Mouse (Mus musculus): ENCODE data around the gene Epb41l4b. TPM values are rescaled to one million over a fixed set of nuclear protein-coding genes. Genes with fewer than 3 reads are reported as not detected.

The Epb41l4b gene
- polyA plus RNA-seq, 1 experiment from 2014 or later, result 7.5 TPM

DNA sequence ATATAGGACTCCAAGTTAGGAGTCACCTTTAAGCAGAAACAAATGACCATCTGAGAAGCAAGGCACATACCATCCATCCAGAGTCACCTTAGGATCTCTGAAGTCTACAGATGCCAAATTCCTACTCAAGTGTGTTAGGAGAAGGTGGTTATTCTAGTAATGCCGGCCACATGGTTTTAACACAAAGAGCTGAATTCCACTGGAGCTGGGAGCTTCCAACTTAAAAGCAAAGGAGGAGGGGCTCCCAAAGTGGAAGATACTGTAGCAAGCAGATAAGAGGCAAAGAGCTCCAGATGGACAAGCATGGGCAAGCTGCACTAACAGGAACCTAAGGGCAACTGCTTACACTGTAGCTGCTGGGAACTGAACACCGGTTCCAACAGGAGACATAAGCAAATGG is 76.3 kb downstream of the Epb41l4b start:
- WGBS, result 69% methylated on average over 2 of the region's 2 CpGs

DNA sequence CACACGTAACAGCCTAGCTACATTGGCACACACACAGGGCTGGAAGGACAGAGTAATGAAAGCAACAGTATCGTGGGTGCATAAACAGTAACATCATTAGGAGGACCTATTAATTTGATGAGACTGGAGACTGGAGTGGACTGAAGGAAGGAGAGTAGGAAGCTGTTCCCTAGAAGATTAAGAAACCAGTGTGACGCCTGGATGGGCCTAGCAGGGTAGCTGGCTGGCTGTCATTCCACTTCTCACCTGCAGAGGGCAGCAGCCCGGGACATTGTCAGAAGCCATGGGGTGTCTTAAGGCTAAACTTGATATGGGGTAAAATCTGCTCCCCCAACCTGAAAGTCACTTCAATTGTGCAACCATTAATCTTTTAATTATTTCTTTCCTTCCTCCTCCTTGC is 78.0 kb downstream of the Epb41l4b start:
- Histone ChIP-seq H3K27me3 (ENCODE audit: control insufficient read depth, insufficient read depth, low read length) (no peaks in the 10 kb centered on the region), H3K4me3 (replicated peaks; ENCODE audit: low read length) (no peak overlapping the region), H3K9me3 (replicated peaks; ENCODE audit: control insufficient read depth, low read length) (no peaks in the 10 kb centered on the region), H3K36me3 (ENCODE audit: control insufficient read depth, insufficient read depth, low read length) (no peaks in the 10 kb centered on the region), H3K4me2 (ENCODE audit: low read depth, low read length) (no peak overlapping the region), H3K9ac (ENCODE audit: low read length) (no peak overlapping the region), H3K27ac (ENCODE audit: low read length) (no peak overlapping the region), H3K4me1 (ENCODE audit: control insufficient read depth, insufficient read depth, low read length) (peaks cover 4% of the 10 kb centered on the region; the same call in 1 of the 2 replicates)
- peak; percentile 61; the same call in 1 of the 2 replicates for ATAC-seq (ENCODE audit: insufficient read depth, low FRiP score)
- WGBS, result 37% methylated on average over 4 of the region's 4 CpGs

More for the DNA sequence above, 76.3 kb downstream of the Epb41l4b start:
- Histone ChIP-seq H3K4me1 (ENCODE audit: control insufficient read depth, insufficient read depth, low read length) (peaks cover 4% of the 10 kb centered on the region; the same call in 1 of the 2 replicates), H3K36me3 (ENCODE audit: control insufficient read depth, insufficient read depth, low read length) (no peaks in the 10 kb centered on the region), H3K27me3 (ENCODE audit: control insufficient read depth, insufficient read depth, low read length) (no peaks in the 10 kb centered on the region), H3K9ac (ENCODE audit: low read length) (no peak overlapping the region), H3K4me2 (ENCODE audit: low read depth, low read length) (no peak overlapping the region), H3K27ac (ENCODE audit: low read length) (no peak overlapping the region), H3K4me3 (replicated peaks; ENCODE audit: low read length) (no peak overlapping the region), H3K9me3 (replicated peaks; ENCODE audit: control insufficient read depth, low read length) (no peaks in the 10 kb centered on the region)
- ATAC-seq (ENCODE audit: insufficient read depth, low FRiP score), result no peak

DNA sequence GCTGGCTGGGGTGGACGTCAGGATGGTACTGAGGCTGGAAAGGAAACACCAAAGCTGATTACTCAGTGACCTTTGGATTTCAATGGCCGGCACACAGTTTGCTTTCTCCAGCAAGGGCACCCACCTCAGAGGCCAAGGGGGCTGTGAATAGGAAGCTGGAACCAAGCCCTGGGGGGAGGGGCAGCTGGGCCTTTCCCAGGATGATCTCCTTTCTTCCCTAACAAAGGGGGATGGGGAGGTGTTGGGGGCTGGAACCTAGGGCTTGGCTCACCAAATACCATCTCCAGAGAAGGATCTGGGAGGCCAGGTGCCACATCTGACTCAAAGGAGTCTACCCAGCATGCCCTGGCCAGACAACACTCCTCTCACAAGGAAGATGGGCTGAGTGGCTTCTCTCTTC is 78.4 kb downstream of the Epb41l4b start:
- Histone ChIP-seq H3K4me3 (replicated peaks; ENCODE audit: low read length) (no peak overlapping the region), H3K27ac (ENCODE audit: low read length) (no peak overlapping the region), H3K9ac (ENCODE audit: low read length) (no peak overlapping the region), H3K36me3 (ENCODE audit: control insufficient read depth, insufficient read depth, low read length) (no peaks in the 10 kb centered on the region), H3K27me3 (ENCODE audit: control insufficient read depth, insufficient read depth, low read length) (no peaks in the 10 kb centered on the region), H3K9me3 (replicated peaks; ENCODE audit: control insufficient read depth, low read length) (no peaks in the 10 kb centered on the region), H3K4me1 (ENCODE audit: control insufficient read depth, insufficient read depth, low read length) (peaks cover 4% of the 10 kb centered on the region; the same call in 1 of the 2 replicates), H3K4me2 (ENCODE audit: low read depth, low read length) (no peak overlapping the region)
- 19% methylated on average over 2 of the region's 2 CpGs for WGBS
- no peak for ATAC-seq (ENCODE audit: insufficient read depth, low FRiP score)

DNA sequence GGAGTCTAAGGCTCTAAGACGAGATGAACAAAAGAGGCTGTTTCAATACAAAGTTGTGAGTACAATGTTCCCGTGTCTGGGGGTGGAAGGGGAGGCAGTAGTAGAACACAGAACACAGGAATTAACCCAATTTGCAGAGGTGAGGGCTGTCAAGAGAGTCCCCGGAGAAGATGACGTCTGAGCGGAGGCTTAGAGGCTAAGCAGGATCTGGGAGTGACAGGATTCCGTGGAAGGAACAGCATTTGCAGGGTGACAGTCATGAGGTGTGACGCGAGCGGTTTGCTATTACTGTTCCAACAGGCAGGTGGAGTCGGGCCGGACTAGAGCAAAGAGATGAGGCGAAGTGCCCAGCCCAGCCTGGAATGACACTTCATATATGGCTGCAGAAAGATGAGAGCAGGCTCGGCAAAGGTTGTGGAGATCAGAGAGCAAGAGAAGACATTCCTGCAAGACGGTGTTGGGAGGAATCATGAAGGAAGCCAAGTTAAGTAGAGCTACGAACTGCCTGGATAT is 82.9 kb downstream of the Epb41l4b start:
- no peak overlapping the region for H3K4me3 ChIP-seq (replicated peaks; ENCODE audit: low read length)
- WGBS, result 80% methylated on average over 15 of the region's 15 CpGs
- no peaks in the 10 kb centered on the region for H3K36me3 ChIP-seq (ENCODE audit: control insufficient read depth, insufficient read depth, low read length)
- H3K4me2 ChIP-seq (ENCODE audit: low read depth, low read length), result no peak overlapping the region
- H3K27me3 ChIP-seq (ENCODE audit: control insufficient read depth, insufficient read depth, low read length), result no peaks in the 10 kb centered on the region
- peaks cover 4% of the 10 kb centered on the region; the same call in 1 of the 2 replicates for H3K4me1 ChIP-seq (ENCODE audit: control insufficient read depth, insufficient read depth, low read length)
- no peak for ATAC-seq (ENCODE audit: insufficient read depth, low FRiP score)
- no peaks in the 10 kb centered on the region for H3K9me3 ChIP-seq (replicated peaks; ENCODE audit: control insufficient read depth, low read length)
- H3K27ac ChIP-seq (ENCODE audit: low read length), result no peak overlapping the region
- H3K9ac ChIP-seq (ENCODE audit: low read length), result no peak overlapping the region

DNA sequence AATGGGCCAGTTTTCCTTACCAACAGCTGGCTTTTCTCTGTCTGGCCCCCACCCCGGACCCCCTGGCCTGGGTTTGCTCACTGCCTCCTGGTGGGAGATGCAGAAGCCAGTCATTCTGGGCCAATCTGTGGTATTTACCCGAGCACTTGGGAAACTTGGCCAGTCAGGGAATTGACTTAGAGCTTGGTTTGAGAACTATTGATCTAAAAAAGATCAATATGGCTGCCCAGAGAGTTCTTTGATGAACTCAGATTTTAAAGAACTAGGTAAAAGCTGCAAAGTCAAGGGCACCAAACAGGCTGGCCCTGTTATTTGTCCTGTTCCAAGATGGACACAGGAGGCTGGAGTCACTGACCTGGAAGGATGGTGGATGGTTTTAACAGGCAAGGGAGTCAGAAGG is 84.6 kb downstream of the Epb41l4b start:
- Histone ChIP-seq H3K4me3 (replicated peaks; ENCODE audit: low read length) (no peak overlapping the region), H3K4me2 (ENCODE audit: low read depth, low read length) (no peak overlapping the region), H3K27ac (ENCODE audit: low read length) (no peak overlapping the region), H3K36me3 (ENCODE audit: control insufficient read depth, insufficient read depth, low read length) (no peaks in the 10 kb centered on the region), H3K9ac (ENCODE audit: low read length) (no peak overlapping the region), H3K27me3 (ENCODE audit: control insufficient read depth, insufficient read depth, low read length) (no peaks in the 10 kb centered on the region), H3K9me3 (replicated peaks; ENCODE audit: control insufficient read depth, low read length) (no peaks in the 10 kb centered on the region), H3K4me1 (ENCODE audit: control insufficient read depth, insufficient read depth, low read length) (no peaks in the 10 kb centered on the region)
- 59% methylated on average over 2 of the region's 2 CpGs for WGBS
- no peak for ATAC-seq (ENCODE audit: insufficient read depth, low FRiP score)

DNA sequence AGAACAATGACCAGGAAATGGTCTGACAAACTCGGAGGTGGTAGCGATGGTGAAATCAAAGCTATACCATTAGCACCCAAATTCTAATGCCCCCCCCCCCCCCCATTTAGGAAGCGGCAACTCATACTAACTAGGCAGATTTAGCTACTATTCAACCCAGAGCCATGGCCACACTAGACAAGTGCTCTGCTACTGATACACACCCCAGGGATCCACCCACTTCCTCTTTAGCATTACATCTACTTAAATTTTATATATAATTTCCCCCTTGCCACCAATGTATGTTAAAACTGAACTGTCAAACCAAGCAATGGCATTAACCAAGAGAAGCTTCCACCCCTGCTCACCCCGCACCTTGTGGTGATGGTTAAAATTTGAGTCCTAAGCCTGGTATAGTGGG is 85.6 kb downstream of the Epb41l4b start:
- Histone ChIP-seq H3K27me3 (ENCODE audit: control insufficient read depth, insufficient read depth, low read length) (no peaks in the 10 kb centered on the region), H3K9me3 (replicated peaks; ENCODE audit: control insufficient read depth, low read length) (no peaks in the 10 kb centered on the region), H3K4me2 (ENCODE audit: low read depth, low read length) (no peak overlapping the region), H3K9ac (ENCODE audit: low read length) (no peak overlapping the region), H3K4me1 (ENCODE audit: control insufficient read depth, insufficient read depth, low read length) (no peaks in the 10 kb centered on the region), H3K36me3 (ENCODE audit: control insufficient read depth, insufficient read depth, low read length) (no peaks in the 10 kb centered on the region), H3K27ac (ENCODE audit: low read length) (no peak overlapping the region), H3K4me3 (replicated peaks; ENCODE audit: low read length) (no peak overlapping the region)
- ATAC-seq (ENCODE audit: insufficient read depth, low FRiP score), result no peak
- 92% methylated on average over 3 of the region's 4 CpGs for WGBS

DNA sequence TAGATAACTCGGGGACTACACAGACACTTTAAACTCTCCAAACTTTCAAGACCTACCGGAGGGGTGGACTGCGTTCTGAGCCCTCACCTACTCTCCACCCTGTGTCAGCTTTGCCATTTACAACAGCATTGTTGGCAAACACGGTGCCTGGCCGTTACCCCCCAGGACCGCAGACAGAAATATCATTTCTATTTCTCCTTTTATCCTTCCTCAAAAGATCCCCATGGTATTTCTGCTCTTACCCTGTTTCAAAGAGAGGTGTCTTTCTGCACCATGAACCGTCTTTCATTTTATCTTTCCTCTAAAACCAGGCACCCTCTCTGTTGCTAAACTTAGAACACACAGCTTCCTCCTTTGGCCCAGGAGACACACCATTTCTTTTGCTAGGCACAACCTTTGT is 87.6 kb downstream of the Epb41l4b start:
- Histone ChIP-seq H3K4me3 (replicated peaks; ENCODE audit: low read length) (no peak overlapping the region), H3K27ac (ENCODE audit: low read length) (no peak overlapping the region), H3K27me3 (ENCODE audit: control insufficient read depth, insufficient read depth, low read length) (no peaks in the 10 kb centered on the region), H3K36me3 (ENCODE audit: control insufficient read depth, insufficient read depth, low read length) (no peaks in the 10 kb centered on the region), H3K9me3 (replicated peaks; ENCODE audit: control insufficient read depth, low read length) (no peaks in the 10 kb centered on the region), H3K9ac (ENCODE audit: low read length) (no peak overlapping the region), H3K4me1 (ENCODE audit: control insufficient read depth, insufficient read depth, low read length) (no peaks in the 10 kb centered on the region), H3K4me2 (ENCODE audit: low read depth, low read length) (no peak overlapping the region)
- 75% methylated on average over 7 of the region's 7 CpGs for WGBS
- no peak for ATAC-seq (ENCODE audit: insufficient read depth, low FRiP score)

DNA sequence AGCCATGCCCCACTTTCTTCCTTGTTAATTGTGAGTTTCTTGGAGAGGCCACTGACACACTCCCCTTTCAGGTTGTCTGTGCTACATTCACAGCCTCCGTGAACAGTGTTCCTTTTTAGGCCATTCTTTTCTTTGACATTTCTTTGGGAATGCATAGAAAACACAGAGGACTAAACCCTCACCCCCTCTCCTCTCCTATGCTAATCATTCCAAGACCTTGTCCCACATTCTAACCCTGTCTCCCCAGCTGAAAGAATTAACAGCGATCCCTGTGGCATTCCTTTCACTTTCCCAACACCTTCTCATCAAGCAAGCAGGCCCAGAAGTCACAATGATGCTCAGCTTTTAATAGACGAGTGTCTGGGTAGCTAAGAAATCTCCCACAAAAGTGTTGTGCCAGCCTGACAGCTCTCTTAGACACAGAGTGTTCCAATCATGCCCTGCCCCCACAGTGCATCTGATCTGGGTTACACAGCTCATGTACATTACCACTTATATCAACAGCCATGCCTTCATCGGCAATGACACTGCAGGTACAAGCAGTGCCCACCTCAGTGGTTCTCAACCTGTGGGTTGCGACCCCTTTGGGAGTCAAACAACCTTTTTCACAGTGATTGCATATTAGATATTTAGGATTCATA is 93.8 kb downstream of the Epb41l4b start:
- Histone ChIP-seq H3K9me3 (replicated peaks; ENCODE audit: control insufficient read depth, low read length) (no peaks in the 10 kb centered on the region), H3K9ac (ENCODE audit: low read length) (no peak overlapping the region), H3K36me3 (ENCODE audit: control insufficient read depth, insufficient read depth, low read length) (no peaks in the 10 kb centered on the region), H3K4me2 (ENCODE audit: low read depth, low read length) (no peak overlapping the region), H3K4me1 (ENCODE audit: control insufficient read depth, insufficient read depth, low read length) (no peaks in the 10 kb centered on the region), H3K4me3 (replicated peaks; ENCODE audit: low read length) (no peak overlapping the region), H3K27me3 (ENCODE audit: control insufficient read depth, insufficient read depth, low read length) (no peaks in the 10 kb centered on the region), H3K27ac (ENCODE audit: low read length) (no peak overlapping the region)
- whole genome bisulfite sequencing, result 65% methylated on average over 5 of the region's 5 CpGs
- no peak for ATAC-seq (ENCODE audit: insufficient read depth, low FRiP score)

DNA sequence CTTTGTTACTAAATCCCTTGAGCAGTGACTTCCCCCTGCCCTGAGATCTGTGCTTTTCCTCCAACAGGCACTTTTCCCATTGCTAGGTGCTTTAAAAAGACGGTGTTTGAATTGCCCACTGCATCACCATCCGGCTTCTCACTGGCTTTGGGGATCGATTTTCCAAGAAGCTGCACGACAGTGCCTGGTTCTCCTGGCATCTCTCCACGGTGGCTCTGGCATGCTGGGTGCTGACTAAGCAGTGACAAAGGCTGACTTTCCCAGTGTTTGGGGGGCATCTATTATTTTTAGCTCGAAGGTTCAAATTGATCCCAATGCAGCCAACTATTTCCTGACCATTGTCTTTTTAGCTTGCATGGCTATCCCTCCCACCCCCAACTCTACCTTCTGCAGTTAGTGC is 94.7 kb downstream of the Epb41l4b start:
- H3K27ac ChIP-seq (ENCODE audit: low read length), result no peak overlapping the region
- no peaks in the 10 kb centered on the region for H3K9me3 ChIP-seq (replicated peaks; ENCODE audit: control insufficient read depth, low read length)
- no peak overlapping the region for H3K9ac ChIP-seq (ENCODE audit: low read length)
- H3K4me1 ChIP-seq (ENCODE audit: control insufficient read depth, insufficient read depth, low read length), result no peaks in the 10 kb centered on the region
- no peaks in the 10 kb centered on the region for H3K36me3 ChIP-seq (ENCODE audit: control insufficient read depth, insufficient read depth, low read length)
- H3K4me3 ChIP-seq (replicated peaks; ENCODE audit: low read length), result no peak overlapping the region
- no peaks in the 10 kb centered on the region for H3K27me3 ChIP-seq (ENCODE audit: control insufficient read depth, insufficient read depth, low read length)
- H3K4me2 ChIP-seq (ENCODE audit: low read depth, low read length), result no peak overlapping the region
- no peak for ATAC-seq (ENCODE audit: insufficient read depth, low FRiP score)
- whole genome bisulfite sequencing, result 63% methylated on average over 6 of the region's 6 CpGs
